Mouse (Mus musculus) forebrain, embryonic 12.5 days (tissue): ENCODE results near the gene Col9a1. TPM values are rescaled to one million over a fixed set of nuclear protein-coding genes. Genes with fewer than 3 reads are reported as not detected.

ENCODE experiments used
- ATAC-seq: fragments of 200-750 bp; cut with Nextera tagmentation; 2 replicates; pipeline ENCODE4 v1.8.0; 2017; ENCODE audit warnings: moderate TSS enrichment; ENCODE audit not compliant: low FRiP score
- H3K27ac ChIP-seq: fragments of 300-500 bp; sonication (generic); 2 replicates; pipeline ENCODE4 v1.5.1; 2016; ENCODE audit warnings: mild to moderate bottlenecking
- H3K27me3 ChIP-seq: fragments of 300-500 bp; sonication (generic); 2 replicates; pipeline ENCODE4 v1.6.1; 2016; ENCODE audit warnings: mild to moderate bottlenecking
- H3K36me3 ChIP-seq: fragments of 300-500 bp; sonication (generic); replicated peaks from 2 replicates; pipeline ENCODE4 v1.6.1; 2016; ENCODE audit warnings: mild to moderate bottlenecking
- H3K4me1 ChIP-seq: fragments of 300-500 bp; sonication (generic); 2 replicates; pipeline ENCODE4 v1.6.1; 2016
- H3K4me2 ChIP-seq: fragments of 300-500 bp; sonication (generic); 2 replicates; pipeline ENCODE4 v1.6.1; 2016; ENCODE audit warnings: mild to moderate bottlenecking, moderate library complexity
- H3K4me3 ChIP-seq: fragments of 300-500 bp; sonication (generic); replicated peaks from 2 replicates; pipeline ENCODE4 v1.5.1; 2016; ENCODE audit warnings: mild to moderate bottlenecking
- H3K9ac ChIP-seq: fragments of 300-500 bp; sonication (generic); 2 replicates; pipeline ENCODE4 v1.6.1; 2016; ENCODE audit warnings: mild to moderate bottlenecking
- H3K9me3 ChIP-seq: fragments of 300-500 bp; sonication (generic); 2 replicates; pipeline ENCODE4 v1.6.1; 2016
- WGBS: fragments of 180-500 bp; shearing (Covaris S2); methylation state at CpG from one replicate; pipeline ENCODE4 v1.1.7; 2016; 5-methylcytosine and 5-hydroxymethylcytosine counted together
- polyA plus RNA-seq: library from polyadenylated mRNA; unstranded; fragments of >200 nt; fragmentation: Nextera tagmentation; extraction: Ambion mirVana; gene quantifications from 2 replicates; pipeline ENCODE4 v1.2.1, GENCODE M21; 2016

Gene Col9a1
- polyA plus RNA-seq, 1 experiment from 2014 or later, result 13.8 TPM

DNA sequence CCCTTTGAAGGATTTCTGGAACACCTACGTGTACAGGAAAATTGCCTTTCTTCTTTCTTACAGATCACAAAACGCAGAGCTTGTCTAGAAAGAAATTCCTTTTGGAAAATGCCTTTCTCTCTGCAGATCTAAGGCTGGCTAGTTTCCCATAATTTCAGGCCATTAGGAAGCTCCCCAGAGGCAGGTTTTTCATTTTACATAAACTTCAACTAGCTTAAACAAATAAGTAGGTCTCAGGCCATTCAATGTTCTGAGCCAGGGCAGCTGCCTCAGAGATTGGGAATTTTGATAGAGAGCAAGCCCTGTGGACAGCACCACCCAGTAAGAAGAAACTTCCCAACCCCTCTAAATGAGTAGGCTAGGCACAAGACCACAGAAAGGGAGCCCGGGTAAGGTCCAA is 1.6 kb upstream of the Col9a1 start:
- Histone ChIP-seq H3K4me1 (no peaks in the 10 kb centered on the region), H3K4me3 (no peak overlapping the region), H3K36me3 (no peaks in the 10 kb centered on the region), H3K27me3 (no peaks in the 10 kb centered on the region), H3K9me3 (no peaks in the 10 kb centered on the region), H3K9ac (no peak overlapping the region), H3K27ac (no peak overlapping the region), H3K4me2 (no peak overlapping the region)
- 83% methylated on average over 3 of the region's 3 CpGs for WGBS
- no peak for ATAC-seq

DNA sequence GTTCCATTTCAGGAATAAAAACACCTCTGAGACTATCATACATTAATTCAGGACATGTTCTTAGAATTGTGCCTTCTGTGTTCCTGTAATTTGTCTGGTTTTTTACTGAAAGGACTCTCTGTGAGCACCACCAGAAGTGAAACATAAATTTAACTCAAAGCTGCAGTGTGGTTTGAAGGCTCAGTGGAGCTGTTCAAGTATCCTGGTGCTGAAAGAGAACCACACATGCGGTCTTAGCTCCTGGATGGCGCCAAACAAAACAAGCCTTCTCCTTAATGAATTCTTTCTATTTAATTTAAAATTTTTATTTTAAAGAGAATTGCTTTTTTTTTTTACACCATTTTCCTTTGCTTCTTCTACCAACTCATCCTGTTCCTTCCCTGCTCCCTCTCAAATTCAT is 2.4 kb downstream of the Col9a1 start:
- Histone ChIP-seq H3K36me3 (no peaks in the 10 kb centered on the region), H3K27ac (no peak overlapping the region), H3K27me3 (no peaks in the 10 kb centered on the region), H3K4me3 (no peak overlapping the region), H3K4me1 (no peaks in the 10 kb centered on the region), H3K9ac (no peak overlapping the region), H3K4me2 (no peak overlapping the region), H3K9me3 (no peaks in the 10 kb centered on the region)
- 82% methylated on average over 2 of the region's 2 CpGs for WGBS
- no peak for ATAC-seq

DNA sequence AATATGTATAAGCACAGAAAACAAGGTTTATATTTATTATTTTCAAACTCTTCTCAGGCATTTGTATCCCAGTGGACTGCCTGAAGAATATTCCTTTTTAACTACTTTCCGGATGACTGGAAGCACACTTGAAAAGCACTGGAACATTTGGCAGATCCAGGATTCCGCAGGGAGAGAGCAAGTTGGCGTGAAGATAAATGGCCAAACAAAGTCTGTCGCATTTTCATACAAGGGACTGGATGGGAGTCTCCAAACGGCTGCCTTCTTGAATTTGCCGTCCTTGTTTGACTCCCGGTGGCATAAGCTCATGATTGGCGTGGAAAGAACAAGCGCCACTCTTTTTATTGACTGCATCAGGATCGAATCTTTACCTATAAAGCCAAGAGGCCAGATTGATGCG is 7.6 kb downstream of the Col9a1 start:
- Histone ChIP-seq H3K4me1 (no peaks in the 10 kb centered on the region), H3K36me3 (no peaks in the 10 kb centered on the region), H3K4me2 (no peak overlapping the region), H3K27ac (no peak overlapping the region), H3K9me3 (no peaks in the 10 kb centered on the region), H3K4me3 (no peak overlapping the region), H3K27me3 (no peaks in the 10 kb centered on the region), H3K9ac (no peak overlapping the region)
- ATAC-seq, result no peak
- WGBS, result 89% methylated on average over 11 of the region's 11 CpGs

DNA sequence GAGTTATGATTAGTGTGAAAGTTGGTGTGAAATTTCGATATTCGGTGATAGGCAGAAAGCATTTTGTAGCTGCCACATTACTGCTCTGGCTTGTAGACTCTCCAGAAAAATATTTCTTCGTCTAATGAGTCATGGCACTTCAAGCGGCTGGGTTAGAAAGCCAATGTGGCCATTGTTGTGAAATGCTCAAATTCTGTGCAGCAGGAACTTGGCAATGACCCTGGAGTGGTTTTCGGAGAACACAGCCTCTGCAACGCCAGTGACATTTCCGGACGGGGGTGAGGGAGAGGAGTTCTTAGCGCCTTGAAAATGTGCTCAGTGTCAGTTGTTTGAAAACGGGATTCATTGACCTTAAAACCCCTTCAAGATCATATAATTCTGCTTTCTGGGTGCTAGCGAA is 9.6 kb downstream of the Col9a1 start:
- no peak overlapping the region for H3K9ac ChIP-seq
- 86% methylated on average over 11 of the region's 11 CpGs for WGBS
- no peak overlapping the region for H3K4me3 ChIP-seq
- H3K36me3 ChIP-seq, result no peaks in the 10 kb centered on the region
- no peak overlapping the region for H3K4me2 ChIP-seq
- ATAC-seq, result no peak
- H3K4me1 ChIP-seq, result no peaks in the 10 kb centered on the region
- H3K27ac ChIP-seq, result no peak overlapping the region
- H3K27me3 ChIP-seq, result no peaks in the 10 kb centered on the region
- no peaks in the 10 kb centered on the region for H3K9me3 ChIP-seq

DNA sequence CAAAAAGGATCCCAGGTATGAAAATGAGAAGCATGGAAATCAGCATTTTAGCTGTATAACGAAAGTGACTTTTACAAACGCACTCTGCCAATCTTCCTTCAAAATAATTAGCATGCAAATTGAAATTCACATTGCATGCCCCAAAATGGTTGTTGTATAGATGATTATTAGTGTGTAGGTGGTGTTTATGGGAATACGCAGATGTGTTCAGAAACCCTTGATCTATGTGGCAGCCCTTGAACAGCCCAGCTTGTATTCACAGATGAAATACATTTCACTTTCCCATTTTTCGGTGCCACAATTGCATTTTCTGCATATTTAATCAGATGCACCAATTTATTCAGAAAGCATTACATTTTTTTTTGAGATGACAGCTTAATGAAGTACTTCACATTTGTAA is 14.3 kb downstream of the Col9a1 start:
- ATAC-seq, result no peak
- H3K9me3 ChIP-seq, result no peaks in the 10 kb centered on the region
- WGBS, result 77% methylated on average over 4 of the region's 4 CpGs
- H3K27me3 ChIP-seq, result no peaks in the 10 kb centered on the region
- H3K9ac ChIP-seq, result no peak overlapping the region
- no peak overlapping the region for H3K27ac ChIP-seq
- H3K4me3 ChIP-seq, result no peak overlapping the region
- no peaks in the 10 kb centered on the region for H3K36me3 ChIP-seq
- H3K4me1 ChIP-seq, result peaks cover 16% of the 10 kb centered on the region
- no peak overlapping the region for H3K4me2 ChIP-seq

DNA sequence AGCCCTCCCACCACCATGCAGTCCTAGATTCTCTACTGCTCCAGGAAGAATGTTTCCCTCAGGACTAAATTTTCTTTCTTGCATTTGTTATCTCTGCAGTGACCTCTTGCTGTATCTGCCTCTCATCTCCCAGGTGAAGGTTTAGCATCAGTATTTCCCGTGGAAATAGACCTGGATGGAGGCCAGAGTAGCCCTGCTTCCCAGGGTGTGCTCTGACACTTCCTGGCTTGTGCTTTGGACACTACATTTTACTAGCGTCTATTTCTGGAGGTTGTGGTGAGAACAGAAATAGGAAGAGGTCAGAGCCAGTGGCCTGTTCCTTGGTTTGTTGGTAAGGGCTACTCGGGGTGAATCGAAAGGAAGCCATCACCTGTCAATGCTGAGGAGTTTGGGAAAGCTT is 16.7 kb downstream of the Col9a1 start:
- 73% methylated on average over 4 of the region's 4 CpGs for WGBS
- ATAC-seq, result no peak
- H3K4me3 ChIP-seq, result no peak overlapping the region
- H3K36me3 ChIP-seq, result no peaks in the 10 kb centered on the region
- H3K9me3 ChIP-seq, result no peaks in the 10 kb centered on the region
- H3K4me1 ChIP-seq, result peaks cover 17% of the 10 kb centered on the region
- no peak overlapping the region for H3K9ac ChIP-seq
- no peak overlapping the region for H3K27ac ChIP-seq
- H3K27me3 ChIP-seq, result no peaks in the 10 kb centered on the region
- no peak overlapping the region for H3K4me2 ChIP-seq

DNA sequence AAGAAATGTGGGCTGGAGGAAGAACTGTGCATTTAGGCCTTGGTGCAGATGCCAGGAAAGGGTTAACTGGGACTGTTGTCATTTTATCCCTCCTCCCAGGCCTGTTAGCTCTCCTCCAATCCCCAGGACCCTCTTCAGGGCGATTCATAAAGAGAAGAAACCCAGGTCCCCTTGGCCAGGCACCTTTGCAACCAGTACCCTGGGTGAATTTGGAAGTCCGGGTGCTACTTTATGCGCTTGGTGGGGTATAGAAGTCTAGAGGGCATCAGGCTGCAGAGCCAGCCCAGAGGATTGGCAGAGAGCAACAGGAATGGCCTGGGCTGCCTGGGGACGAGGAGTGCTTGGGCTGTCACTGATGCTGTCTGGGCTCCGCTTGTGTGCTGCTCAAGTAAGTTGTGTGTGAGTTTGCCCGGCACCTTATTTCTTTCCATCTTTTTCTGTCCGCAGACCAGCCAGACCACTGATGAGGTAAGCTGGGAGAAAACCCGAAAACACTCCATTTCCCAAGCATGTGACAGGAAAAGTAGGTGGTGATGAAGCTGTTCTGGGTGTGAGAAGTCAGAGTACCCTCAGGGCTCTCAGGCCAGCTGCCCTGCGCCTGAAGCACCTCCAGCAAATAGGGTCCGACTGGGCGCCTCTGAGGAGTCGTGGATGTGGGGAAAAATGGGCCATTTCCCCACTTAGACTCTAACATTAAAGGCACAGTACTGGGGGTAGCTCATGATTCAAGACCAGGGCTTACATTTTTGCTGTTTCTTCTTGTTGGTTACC is 17.8 kb downstream of the Col9a1 start:
- Histone ChIP-seq H3K9ac (no peak overlapping the region), H3K4me1 (peaks cover 17% of the 10 kb centered on the region), H3K4me2 (peak overlapping the region; percentile 26), H3K27ac (no peak overlapping the region), H3K9me3 (no peaks in the 10 kb centered on the region), H3K4me3 (no peak overlapping the region), H3K27me3 (no peaks in the 10 kb centered on the region), H3K36me3 (no peaks in the 10 kb centered on the region)
- WGBS, result 38% methylated on average over 12 of the region's 12 CpGs
- no peak; the same call in 1 of the 2 replicates for ATAC-seq

DNA sequence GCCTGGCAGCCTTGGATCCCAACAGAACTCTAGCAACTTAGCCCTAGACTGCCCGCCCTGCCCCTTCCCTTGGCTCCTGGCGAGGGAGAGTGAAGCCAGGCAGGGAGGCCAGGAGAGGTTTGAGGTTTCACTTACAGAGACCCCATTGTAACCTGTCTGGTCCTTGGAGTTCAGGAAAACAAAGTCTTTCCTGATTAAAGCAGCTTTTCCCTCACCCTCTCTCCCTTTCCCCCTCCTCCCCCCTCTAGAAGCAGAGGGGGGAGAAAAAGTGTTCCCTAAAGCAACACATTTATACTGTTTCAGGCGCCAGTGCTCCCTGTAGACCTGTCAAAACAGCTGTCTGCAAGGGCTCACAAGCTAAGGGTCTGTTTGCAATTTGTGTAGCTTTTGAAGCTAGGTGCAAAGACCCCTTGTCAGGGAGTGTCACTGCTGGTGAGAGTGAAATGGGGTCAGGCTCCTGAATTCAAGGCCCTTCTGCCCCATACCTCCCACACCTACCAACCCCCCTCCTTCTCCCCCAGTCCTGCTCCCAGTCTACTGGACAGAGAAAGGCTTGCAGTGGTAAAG is 18.6 kb downstream of the Col9a1 start:
- Histone ChIP-seq H3K9ac (no peak overlapping the region), H3K36me3 (no peaks in the 10 kb centered on the region), H3K4me3 (no peak overlapping the region), H3K4me1 (peaks cover 17% of the 10 kb centered on the region), H3K9me3 (no peaks in the 10 kb centered on the region), H3K27ac (no peak overlapping the region), H3K27me3 (no peaks in the 10 kb centered on the region), H3K4me2 (no peak overlapping the region)
- WGBS, result 13% methylated on average over 3 of the region's 3 CpGs
- peak; percentile 57; the same call in 1 of the 2 replicates for ATAC-seq

DNA sequence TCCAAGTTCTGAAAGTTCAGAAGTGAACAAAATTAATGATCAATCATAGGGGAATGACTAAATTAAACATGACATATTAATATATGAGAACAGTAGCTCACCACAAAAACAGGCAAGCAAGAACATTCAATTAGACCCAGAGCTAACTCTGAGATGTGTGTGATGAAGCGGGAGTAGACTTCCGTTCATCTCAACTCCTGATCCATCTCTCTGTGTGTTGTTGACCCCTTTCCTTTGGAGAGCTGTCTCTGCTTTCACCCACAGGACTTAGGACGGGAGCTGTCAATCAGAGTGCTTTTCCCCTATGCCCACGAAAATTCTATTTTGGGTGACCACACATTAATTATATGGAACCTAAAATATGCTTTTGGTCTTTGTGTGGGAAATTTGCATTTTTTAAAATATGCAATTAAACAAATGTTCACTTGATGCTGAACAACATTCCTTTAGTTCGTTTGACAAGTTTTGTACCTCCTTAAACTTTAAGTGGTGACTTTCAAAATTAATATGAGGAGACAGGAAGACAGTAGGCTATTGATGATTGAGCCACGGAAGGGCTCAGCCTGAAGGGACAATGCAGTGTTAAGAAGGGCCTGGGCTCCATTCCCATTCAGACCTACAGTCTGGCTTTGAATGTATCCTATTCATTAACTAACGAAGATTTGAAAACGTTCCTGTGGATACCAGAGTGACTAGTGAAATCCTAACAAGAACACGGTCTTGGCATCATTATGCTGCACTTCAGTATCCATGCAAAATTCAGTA is 34.4 kb downstream of the Col9a1 start:
- no peak overlapping the region for H3K27ac ChIP-seq
- no peaks in the 10 kb centered on the region for H3K4me1 ChIP-seq
- H3K9ac ChIP-seq, result no peak overlapping the region
- ATAC-seq, result no peak
- no peaks in the 10 kb centered on the region for H3K27me3 ChIP-seq
- no peaks in the 10 kb centered on the region for H3K9me3 ChIP-seq
- 41% methylated on average over 9 of the region's 9 CpGs for WGBS
- H3K36me3 ChIP-seq, result no peaks in the 10 kb centered on the region
- no peak overlapping the region for H3K4me3 ChIP-seq
- H3K4me2 ChIP-seq, result no peak overlapping the region

DNA sequence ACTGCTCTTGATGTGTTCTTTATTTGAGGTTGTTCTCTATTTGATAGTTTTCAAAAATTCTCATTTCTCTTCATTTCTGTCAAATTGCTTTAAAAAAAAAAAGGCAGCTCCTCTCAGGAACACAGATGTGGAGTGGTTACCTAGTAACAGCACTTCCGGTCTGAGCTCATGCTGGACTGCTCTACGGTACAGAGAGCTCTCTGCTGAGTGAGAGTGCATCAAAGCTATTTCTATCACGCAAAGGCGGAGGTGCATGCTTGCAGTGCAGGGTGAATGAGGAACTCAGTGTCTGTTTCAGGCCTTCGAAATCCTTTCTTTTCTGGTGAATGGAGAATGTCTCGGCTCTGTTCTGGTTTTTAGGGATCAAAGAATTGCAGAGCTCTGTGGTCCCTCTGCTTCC is 41.6 kb downstream of the Col9a1 start:
- no peaks in the 10 kb centered on the region for H3K36me3 ChIP-seq
- no peak overlapping the region for H3K9ac ChIP-seq
- no peak overlapping the region for H3K4me3 ChIP-seq
- H3K4me1 ChIP-seq, result no peaks in the 10 kb centered on the region
- no peak overlapping the region for H3K27ac ChIP-seq
- H3K4me2 ChIP-seq, result no peak overlapping the region
- 42% methylated on average over 6 of the region's 6 CpGs for WGBS
- no peak for ATAC-seq
- H3K27me3 ChIP-seq, result no peaks in the 10 kb centered on the region
- no peaks in the 10 kb centered on the region for H3K9me3 ChIP-seq

DNA sequence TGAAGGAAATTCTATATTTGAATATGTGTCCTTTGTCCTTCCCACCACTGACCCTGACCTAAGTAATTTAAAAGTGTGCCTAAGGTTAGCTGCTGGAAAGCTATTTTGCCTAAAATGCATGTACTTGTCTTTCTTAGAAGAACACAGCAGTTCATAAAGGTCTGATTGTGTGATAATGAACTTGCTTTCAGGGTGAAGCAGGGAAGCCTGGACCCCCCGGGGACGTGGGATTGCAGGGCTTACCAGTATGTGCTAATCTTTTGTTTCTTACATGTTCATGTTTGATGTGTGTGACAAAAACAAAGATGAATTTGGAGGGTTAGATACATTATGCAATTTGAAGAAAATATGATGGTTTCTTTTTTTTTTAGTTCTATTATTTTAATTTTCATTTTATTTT is 44.8 kb downstream of the Col9a1 start:
- no peaks in the 10 kb centered on the region for H3K36me3 ChIP-seq
- H3K9me3 ChIP-seq, result no peaks in the 10 kb centered on the region
- no peak overlapping the region for H3K27ac ChIP-seq
- no peak overlapping the region for H3K4me3 ChIP-seq
- no peaks in the 10 kb centered on the region for H3K4me1 ChIP-seq
- no peak overlapping the region for H3K9ac ChIP-seq
- WGBS, result 81% methylated on average over 2 of the region's 2 CpGs
- ATAC-seq, result no peak
- H3K4me2 ChIP-seq, result no peak overlapping the region
- H3K27me3 ChIP-seq, result no peaks in the 10 kb centered on the region

DNA sequence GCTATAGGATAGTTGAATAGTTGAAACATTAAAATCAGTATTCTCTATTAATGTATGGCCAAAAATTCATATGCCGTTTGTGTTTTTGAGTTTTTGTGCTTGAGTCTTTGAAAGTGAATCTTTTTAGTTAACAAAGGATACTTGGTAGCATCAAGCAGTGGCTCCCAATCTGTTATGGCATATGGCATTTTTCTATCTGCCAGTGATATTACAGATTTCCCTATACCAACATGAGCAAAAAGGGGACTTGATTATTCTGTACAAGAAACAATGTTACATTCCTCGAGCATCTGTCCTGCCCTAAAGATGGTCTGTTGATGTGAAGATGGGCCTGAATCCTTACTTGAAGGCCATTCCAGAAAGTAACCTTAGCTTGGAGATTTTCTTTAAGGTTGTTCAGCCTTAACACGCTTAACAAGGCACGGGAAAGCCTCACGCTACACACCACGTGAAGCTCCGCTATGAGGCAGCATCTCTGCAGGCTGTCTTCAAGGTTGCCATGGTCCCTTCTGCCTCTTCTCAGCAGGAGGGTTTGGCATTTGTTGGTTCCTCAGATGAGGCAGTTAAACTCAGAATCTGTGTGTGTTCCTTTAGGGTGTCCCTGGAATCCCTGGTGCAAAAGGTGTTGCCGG is 45.7 kb downstream of the Col9a1 start:
- H3K36me3 ChIP-seq, result no peaks in the 10 kb centered on the region
- H3K9ac ChIP-seq, result no peak overlapping the region
- no peak overlapping the region for H3K27ac ChIP-seq
- no peaks in the 10 kb centered on the region for H3K27me3 ChIP-seq
- 86% methylated on average over 8 of the region's 8 CpGs for WGBS
- no peaks in the 10 kb centered on the region for H3K9me3 ChIP-seq
- H3K4me3 ChIP-seq, result no peak overlapping the region
- no peak for ATAC-seq
- H3K4me1 ChIP-seq, result no peaks in the 10 kb centered on the region
- H3K4me2 ChIP-seq, result no peak overlapping the region
